Mouse (Mus musculus): ENCODE results near the gene Pgd. TPM values are rescaled to one million over a fixed set of nuclear protein-coding genes. Genes with fewer than 3 reads are reported as not detected.
"Not testable (repeated sequence)": the region's sequence is repeated elsewhere in the genome, so short reads cannot be mapped to it uniquely, and the experiment has no call there.

The Pgd gene
- total RNA-seq, 2 experiments from 2014 or later, result 14.4 to 19.1 TPM

GRCm38 (mm10) chr4:149125341-149126114 lies 41.0 kb downstream of the Pgd start:
- no peak for DNase-seq
- H3K27ac ChIP-seq, result no peak overlapping the region
- intact Hi-C loops (cut with DNase I), result no loop called here
- no peak overlapping the region for H3K4me3 ChIP-seq
- no peak for TF ChIP-seq CTCF (IDR thresholded peaks at IDR 0.05)

GRCm38 (mm10) chr4:149123432-149123831 lies 43.1 kb downstream of the Pgd start:
- no peak for DNase-seq
- TF ChIP-seq CTCF (IDR thresholded peaks at IDR 0.05), result no peak
- H3K4me3 ChIP-seq, result no peak overlapping the region
- intact Hi-C loops (cut with DNase I), result no loop called here
- H3K27ac ChIP-seq, result no peak overlapping the region

GRCm38 (mm10) chr4:149119978-149120562 lies 46.5 kb downstream of the Pgd start:
- DNase-seq; H3K4me3 ChIP-seq; H3K27ac ChIP-seq; intact Hi-C loops (cut with DNase I): not testable (repeated sequence)

- peak; percentile 93 for DNase-seq
- intact Hi-C loops (cut with DNase I), result no loop called here
- Histone ChIP-seq H3K4me3 (peak within 1 kb of the TSS; percentile 89), H3K27ac (peak within 1 kb of the TSS; percentile 91)
- peak; percentile 19; the same call in 1 of the 2 replicates for TF ChIP-seq CTCF (IDR thresholded peaks at IDR 0.05)
Observed at GRCm38 (mm10) chr4:149103875-149104561, 62.6 kb downstream of the Pgd start, which contains the start of gene Dffa. TSS of gene Dffa (plus strand) at chr4:149104146.

GRCm38 (mm10) chr4:149101456-149101855 lies 65.1 kb downstream of the Pgd start:
- DNase-seq, result no peak
- no peak for TF ChIP-seq CTCF (IDR thresholded peaks at IDR 0.05)
- Histone ChIP-seq H3K27ac (no peak overlapping the region), H3K4me3 (no peak overlapping the region)
- intact Hi-C loops (cut with DNase I), result no loop called here

GRCm38 (mm10) chr4:149100449-149100848 lies 66.1 kb downstream of the Pgd start:
- H3K27ac ChIP-seq; DNase-seq; intact Hi-C loops (cut with DNase I); H3K4me3 ChIP-seq: not testable (repeated sequence)

Other genes starting within 250 kb of the Pgd start
- gene Pex14, start 66.9 kb downstream of the Pgd start, total RNA-seq (2021), result 10 to 100 TPM; 21.6 to 24.3 TPM
- gene Dffa, start 62.6 kb downstream of the Pgd start, total RNA-seq (2021), result 10 to 100 TPM; 60.4 to 90.0 TPM
- gene Cort, start 40.0 kb downstream of the Pgd start, total RNA-seq (2021), result under 1 TPM; 0.36 to 0.51 TPM
- gene Cenps, start 29.1 kb downstream of the Pgd start, total RNA-seq (2021), result 1 to 10 TPM; 6.5 to 7.0 TPM
- 100 to 1,000 TPM; 256 to 358 TPM for gene Kif1b, start 140.9 kb upstream of the Pgd start, total RNA-seq (2021)

All from gastrocnemius, adult 2 months (tissue).